Mouse (Mus musculus): ENCODE data around the gene Nsun4.

Gene Nsun4

DNA sequence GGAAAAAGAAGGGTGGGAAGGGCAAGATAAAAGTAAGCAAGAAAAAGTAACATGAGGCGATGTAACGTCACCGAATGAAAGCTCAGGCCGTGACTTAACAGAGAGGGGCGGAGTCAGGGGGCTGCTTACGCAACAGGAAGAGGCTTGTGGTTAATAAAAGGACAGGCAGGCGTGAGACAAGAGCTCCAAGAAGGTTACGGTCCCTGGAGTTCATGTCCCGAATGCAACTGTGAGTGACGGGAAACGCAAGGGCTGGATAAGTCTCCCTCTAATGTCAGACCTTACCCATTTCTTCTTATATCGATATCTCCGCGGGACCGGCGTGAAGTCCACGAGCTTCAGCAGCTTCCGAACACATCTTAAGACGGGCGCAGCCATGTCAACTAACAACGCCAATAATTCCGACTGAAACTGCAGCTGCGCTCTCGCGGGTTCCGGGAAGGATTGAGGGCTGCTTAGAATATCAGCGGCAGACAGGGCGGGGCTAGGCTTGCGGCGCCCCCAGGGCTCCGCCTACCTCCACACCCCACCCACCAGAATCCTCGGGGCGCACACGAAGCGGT is at the start of gene Nsun4:
Gene Nsun4 (minus strand): TSS at position 478 of the 563 bp plus-strand sequence.
- peak; percentile 90 for DNase-seq (ENCODE audit: low spot score)

- DNase-seq (ENCODE audit: low spot score), result no peak
Measured at GRCm38 (mm10) chr4:116100959-116101358, 47.3 kb upstream of the Nsun4 start.

DNA sequence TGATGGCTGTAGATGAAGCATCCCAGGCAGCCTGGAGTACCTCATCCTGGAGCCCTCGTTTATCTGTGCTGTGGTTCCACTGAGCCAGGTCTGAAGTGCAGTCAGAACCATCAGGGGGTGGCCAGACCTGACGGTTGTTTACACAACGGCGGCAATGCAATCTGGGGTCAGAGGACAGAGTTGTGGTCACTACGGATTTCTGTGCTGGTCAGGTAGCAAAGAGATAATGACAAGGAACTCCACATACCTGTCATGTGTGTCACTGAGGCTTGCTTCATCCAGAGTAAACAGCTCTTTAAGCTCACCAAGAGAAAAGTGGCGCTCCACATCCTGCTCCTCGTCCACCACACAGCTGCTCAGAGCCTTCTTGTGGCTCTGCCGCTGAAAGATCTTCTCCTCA is 43.5 kb upstream of the Nsun4 start:
- no peak for DNase-seq (ENCODE audit: low spot score)

DNA sequence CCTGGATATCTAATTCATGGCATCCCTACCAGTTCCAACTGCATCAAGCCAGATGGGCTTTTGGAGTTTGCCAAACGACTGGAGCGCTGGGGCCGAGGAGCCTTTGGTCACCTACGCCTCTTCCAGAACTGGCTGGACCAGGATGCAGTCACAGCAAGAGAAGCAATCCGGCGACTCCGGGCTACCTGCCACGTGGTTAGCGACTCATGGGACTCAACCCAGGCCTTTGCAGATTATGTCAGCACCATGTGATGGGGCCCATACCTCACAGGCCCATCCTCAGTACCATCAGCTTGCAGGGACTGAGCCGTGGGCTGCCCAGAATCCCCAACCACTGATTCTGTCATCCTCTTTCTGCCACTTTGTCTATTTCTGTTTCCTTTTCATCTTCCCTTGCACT is 42.6 kb upstream of the Nsun4 start:
- DNase-seq (ENCODE audit: low spot score), result no peak

GRCm38 (mm10) chr4:116088510-116089249 is 35.0 kb upstream of the Nsun4 start:
- no peak for DNase-seq (ENCODE audit: low spot score)

- no peak for DNase-seq (ENCODE audit: low spot score)
Measured at GRCm38 (mm10) chr4:116077240-116078095, 23.8 kb upstream of the Nsun4 start.

DNA sequence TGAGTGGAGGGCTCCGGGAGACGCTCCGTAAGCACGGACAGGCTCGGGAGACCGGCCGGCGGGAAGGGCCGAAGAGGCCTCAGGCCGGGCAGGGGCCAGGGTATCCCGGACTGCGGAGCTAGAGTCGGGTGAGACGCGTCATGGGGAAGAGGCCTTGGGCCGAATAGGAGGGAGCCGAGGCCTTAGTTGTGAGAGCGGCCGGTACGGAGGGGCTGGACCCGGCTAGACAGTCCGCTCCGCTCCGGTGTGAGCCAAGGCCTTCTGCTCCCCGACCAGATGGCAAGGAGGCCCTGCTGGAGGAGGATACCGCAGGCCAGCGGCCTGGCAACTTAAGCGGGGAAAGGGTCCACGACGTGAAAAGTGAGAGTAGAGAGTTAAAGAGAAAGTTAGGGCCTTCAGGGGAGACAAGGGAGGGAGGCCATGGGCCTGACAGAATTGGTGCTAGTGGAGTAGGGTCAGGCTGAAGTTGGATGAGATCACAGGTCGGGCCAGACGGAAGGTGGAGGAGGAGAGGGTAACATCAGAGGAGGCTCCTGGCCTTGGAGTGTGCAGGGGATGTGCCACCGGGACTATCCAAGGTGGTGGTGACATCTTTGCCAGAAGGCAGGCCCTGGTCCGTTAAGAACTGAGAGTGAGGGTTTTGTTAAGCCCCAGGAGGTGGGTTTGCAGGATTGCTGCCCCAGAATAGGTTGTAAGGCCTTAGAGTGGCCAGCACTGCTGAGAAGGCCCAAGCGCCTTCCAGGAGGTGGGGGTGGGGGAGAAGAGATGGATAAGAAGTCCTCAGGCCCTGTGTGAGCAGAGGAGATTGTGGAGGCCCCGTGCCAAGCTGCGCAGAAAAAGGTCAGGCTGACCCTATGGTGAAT is 22.9 kb upstream of the Nsun4 start:
- peak; percentile 74 for DNase-seq (ENCODE audit: low spot score)

- DNase-seq (ENCODE audit: low spot score), result peak; percentile 83
Measured at GRCm38 (mm10) chr4:116075631-116076368, 22.1 kb upstream of the Nsun4 start.

DNA sequence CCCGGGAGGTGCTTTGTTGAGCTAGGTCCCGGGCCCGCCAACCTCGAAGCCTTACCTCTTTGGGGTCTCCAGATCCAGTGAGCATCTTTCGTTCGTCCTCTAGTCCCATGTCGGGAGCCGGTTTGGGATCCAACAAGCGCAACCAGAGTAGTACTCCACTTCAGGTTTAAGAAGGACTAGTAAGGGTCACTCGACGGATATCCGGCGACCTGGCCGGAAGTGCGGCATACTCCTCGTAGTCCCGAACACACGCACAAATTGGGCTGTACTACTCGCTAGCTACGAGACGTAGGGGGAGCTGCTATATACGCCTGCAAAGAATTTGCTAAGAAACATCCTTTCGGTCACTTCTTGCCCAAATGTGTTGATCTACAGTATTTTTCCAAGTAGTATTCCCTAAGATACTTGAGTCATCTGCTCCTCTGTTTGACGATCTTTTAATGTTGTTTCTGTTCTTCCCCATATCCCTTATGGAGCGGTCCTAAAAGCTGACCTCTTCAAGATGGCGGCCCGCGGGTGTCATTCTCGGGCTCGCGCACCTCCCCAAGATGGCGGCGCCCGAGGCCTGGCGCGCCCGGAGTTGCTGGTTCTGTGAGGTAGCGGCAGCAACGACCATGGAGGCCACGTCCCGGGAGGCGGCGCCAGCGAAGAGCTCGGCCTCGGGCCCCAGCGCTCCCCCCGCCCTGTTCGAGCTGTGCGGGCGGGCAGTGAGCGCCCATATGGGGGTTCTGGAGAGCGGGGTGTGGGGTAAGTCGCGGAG is 21.4 kb upstream of the Nsun4 start, which contains the start of the genes Uqcrh and Lrrc41:
Gene Uqcrh (minus strand): TSS at position 211 of the 760 bp plus-strand sequence.
Gene Lrrc41 (plus strand): TSS at position 409 of the 760 bp plus-strand sequence.
- peak; percentile 96 for DNase-seq (ENCODE audit: low spot score)

DNA sequence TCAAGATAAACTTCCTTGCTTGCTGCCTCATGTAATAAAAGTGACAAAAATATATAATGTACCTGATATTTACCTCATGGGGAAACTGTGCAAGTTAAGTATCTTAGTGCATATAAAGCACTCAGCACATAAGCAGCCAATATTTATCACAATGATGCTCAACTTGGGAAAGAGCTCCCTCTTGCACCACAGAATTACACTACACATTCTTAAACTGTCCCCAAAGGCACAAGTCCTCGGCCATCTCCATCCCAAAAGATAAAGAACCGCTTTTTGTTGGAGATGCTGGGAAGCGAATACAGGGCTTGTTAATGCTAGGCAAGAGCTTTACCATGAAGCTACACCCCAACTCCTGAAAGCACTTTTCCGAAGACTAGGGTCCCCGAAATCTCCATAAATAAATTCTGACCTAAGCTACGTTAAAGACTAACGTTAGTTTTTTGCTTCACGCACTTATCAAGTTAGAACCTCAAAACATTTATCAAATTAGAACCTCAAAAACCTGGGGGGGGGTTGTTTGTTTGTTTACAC is 20.5 kb upstream of the Nsun4 start:
- DNase-seq (ENCODE audit: low spot score), result no peak

DNA sequence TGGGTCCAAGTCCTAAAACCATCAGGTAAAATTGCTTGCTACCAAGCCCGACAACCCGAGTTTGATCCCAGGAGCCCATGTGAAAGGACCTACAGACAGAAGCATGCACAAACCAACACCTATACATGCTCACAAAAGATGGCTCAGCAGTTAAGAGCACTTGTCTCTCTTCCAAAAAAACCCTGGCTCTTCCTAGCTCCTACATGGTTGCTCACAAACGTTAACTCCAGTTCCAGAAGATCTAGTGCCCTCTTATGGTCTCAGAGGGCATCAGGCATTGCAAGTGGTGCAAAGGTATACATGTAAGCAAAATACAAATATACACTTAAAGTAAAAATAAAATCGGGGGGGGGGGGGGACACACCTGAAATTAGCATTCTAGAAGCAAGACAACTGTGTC is 19.5 kb upstream of the Nsun4 start:
- no peak for DNase-seq (ENCODE audit: low spot score)

- no peak for DNase-seq (ENCODE audit: low spot score)
Measured at GRCm38 (mm10) chr4:116070116-116070515, 16.4 kb upstream of the Nsun4 start.

GRCm38 (mm10) chr4:116063855-116064254 is 10.2 kb upstream of the Nsun4 start:
- DNase-seq (ENCODE audit: low spot score), result no peak

DNA sequence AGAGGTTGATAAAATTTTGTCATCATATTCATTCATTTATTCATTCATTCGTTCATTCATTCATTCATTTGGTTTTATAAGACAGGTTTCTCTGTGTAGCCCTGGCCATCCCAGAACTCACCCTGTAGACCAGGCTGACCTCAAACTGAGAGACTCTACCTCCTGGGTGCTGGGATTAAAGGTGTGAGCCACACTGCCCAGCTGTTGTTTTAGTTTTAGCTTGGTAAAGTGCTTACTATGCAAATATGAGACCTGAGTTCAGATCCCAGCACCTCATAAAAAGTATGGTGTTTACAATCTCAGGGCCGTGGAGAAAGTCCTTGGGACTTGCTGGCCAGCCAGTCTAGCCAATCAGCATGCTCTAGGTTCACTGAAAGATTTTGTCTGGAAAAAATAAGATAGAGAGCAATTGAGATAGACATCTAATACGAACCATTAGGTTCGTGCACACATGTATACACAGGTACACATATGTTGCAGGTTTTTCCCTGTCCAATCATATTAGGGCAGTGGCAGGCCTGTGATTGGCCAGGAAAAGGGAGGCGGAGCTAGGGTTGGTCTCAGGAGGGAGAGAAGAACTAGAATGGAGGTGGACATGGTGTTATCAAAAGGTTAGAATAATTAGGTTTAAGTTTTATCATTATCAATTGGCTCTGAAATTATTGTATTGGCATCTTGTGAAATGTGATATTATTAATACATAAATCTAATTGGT is 5.5 kb upstream of the Nsun4 start:
- DNase-seq (ENCODE audit: low spot score), result no peak

- DNase-seq (ENCODE audit: low spot score), result no peak
Measured at GRCm38 (mm10) chr4:116057559-116057958, 3.9 kb upstream of the Nsun4 start.

- peak; percentile 62 for DNase-seq (ENCODE audit: low spot score)
Measured at GRCm38 (mm10) chr4:116052526-116053293, 966 bp downstream of the Nsun4 start.

DNA sequence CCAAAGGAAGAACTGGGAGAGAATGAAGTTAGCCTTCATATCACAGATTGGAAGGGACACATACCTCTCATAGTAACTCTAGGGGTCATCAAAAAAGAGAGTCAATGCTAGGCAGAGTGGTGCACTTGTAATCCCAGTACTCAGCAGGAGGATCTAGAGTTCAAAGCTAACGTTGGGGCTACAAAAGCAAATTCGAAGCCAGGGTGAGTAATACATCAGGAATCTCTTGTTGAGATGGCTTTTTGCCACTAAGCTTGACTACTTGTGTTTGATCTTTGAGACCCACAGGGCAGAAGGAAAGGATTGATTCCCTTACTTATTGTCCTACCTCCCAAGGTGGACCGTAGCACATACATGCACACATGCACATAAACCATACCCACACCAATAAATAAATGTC is 4.5 kb downstream of the Nsun4 start:
- DNase-seq (ENCODE audit: low spot score), result no peak

GRCm38 (mm10) chr4:116048130-116048920 is 5.4 kb downstream of the Nsun4 start:
- no peak for DNase-seq (ENCODE audit: low spot score)
